Mouse (Mus musculus): ENCODE measurements at regions not wholly inside any gene's neighbourhood (a gene's known extent, or its start where the extent isn't known, plus 50 kb on each side); places are given as distances from the start of the nearest gene placed in this dataset.
"Not testable (repeated sequence)": the region's sequence is repeated elsewhere in the genome, so short reads cannot be mapped to it uniquely, and the experiment has no call there.

DNA sequence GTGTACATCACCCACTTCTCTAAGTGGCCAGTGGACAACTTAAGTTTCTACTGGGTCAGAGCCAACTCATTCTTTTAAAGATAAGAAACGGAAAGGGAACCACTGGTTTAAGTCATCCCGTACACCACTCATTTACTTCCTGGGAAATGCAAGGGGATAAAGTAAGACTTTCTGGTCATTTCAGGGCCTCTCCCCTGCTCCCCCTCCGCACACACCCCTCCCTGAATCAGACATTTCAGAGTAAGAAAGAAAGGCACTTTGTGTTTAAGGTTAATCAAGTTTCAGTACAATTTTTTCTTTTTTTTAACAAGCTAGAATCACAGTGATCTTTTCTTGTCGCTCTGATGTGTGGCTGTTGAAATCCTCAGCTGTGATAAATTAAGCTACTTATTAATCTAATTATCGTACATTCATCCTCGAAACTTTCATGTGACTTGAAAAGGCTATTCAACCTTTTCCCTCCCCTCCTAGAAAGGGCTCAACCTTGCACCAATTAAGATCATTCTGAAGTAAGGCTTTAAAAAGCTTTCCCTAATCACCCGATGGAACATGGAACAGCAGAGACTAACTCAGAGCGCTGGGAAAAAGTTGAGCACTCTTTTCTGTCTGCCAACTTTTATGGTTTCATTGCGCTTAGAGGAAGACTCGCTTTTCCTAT is 126.0 kb upstream of the Otx2 start:
- no peaks in the 10 kb centered on the region for H3K4me1 ChIP-seq
- H3K9ac ChIP-seq = no peak overlapping the region
- no peaks in the 10 kb centered on the region for H3K27me3 ChIP-seq (replicated peaks)
- ATAC-seq (ENCODE audit: insufficient read depth, low FRiP score, low read depth) = no peak
- WGBS = 64% methylated on average over 10 of the region's 10 CpGs
- no peaks in the 10 kb centered on the region for H3K9me3 ChIP-seq
- no peak overlapping the region for H3K4me3 ChIP-seq (replicated peaks)
- no peak overlapping the region for H3K4me2 ChIP-seq
- H3K27ac ChIP-seq = no peak overlapping the region
- H3K36me3 ChIP-seq = no peaks in the 10 kb centered on the region

DNA sequence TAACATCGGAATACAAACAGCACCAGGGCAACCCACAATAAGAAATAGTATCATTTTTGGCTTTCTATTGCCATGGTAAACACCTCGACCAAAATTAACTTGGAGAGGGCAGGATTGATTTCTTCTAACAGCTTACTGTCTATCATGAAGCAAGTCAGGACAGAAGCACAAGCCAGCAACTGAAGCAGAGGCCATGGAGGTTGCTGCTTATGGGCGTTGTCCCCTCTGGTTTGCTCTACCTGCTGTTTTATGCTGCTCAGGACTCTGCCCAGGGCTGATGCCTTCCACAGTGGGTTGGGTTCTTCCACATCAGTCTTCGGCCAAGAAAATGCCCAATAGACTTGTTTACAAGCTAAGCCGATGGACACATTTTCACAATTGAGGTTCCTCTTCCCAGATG is 117.9 kb upstream of the Otx2 start:
- Histone ChIP-seq H3K4me3 (replicated peaks) (no peak overlapping the region), H3K9me3 (no peaks in the 10 kb centered on the region), H3K9ac (no peak overlapping the region), H3K36me3 (no peaks in the 10 kb centered on the region), H3K27me3 (replicated peaks) (no peaks in the 10 kb centered on the region), H3K4me1 (no peaks in the 10 kb centered on the region), H3K4me2 (no peak overlapping the region), H3K27ac (no peak overlapping the region)
- ATAC-seq (ENCODE audit: insufficient read depth, low FRiP score, low read depth) = no peak
- 84% methylated on average over 5 of the region's 5 CpGs for WGBS

DNA sequence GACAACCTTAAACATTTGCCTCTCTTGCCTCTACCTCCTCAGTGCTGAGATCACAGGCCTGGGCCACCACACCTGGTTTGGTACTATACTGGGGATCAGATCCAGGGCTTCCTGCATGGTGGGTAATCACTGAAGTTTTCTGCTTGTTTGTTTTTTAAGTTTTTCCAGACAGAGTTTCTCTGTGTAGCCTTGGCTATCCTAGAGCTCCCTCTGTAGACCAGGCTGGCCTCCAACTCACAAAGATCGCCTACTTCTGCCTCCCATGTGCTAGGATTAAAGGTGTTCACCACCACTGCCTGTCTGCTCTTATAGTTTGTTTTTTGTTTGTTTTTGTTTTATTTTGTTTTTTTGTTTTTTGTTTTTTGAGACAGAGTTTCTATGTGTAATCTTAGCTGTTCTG is 105.7 kb upstream of the Otx2 start:
- Histone ChIP-seq H3K4me1 (no peaks in the 10 kb centered on the region), H3K27me3 (replicated peaks) (no peaks in the 10 kb centered on the region), H3K36me3 (no peaks in the 10 kb centered on the region), H3K27ac (no peak overlapping the region), H3K4me2 (no peak overlapping the region), H3K4me3 (replicated peaks) (no peak overlapping the region), H3K9me3 (no peaks in the 10 kb centered on the region), H3K9ac (no peak overlapping the region)
- no peak for ATAC-seq (ENCODE audit: insufficient read depth, low FRiP score, low read depth)
- WGBS = 84% methylated on average over 1 of the region's 1 CpGs

DNA sequence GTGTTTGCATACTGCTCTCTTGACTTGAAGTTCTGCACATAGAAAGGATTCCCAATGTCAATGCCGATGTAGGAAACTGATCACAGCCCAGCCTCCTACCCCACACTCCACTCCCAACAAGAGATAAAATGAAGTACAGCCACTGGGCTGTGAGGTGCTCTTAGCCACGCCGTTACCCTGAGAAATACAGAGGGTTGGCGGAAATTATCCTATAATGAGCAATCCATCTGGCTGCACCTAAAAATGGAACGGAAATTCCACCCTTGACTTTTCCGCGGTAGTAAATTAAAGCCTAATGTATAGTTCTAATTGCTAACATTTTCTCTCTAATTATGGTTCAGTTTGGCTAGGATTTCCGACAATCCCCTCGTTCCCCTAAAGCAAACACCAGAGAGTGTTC is 97.2 kb upstream of the Otx2 start:
- ATAC-seq (ENCODE audit: insufficient read depth, low FRiP score, low read depth) = no peak
- no peaks in the 10 kb centered on the region for H3K27me3 ChIP-seq (replicated peaks)
- no peak overlapping the region for H3K4me2 ChIP-seq
- H3K4me3 ChIP-seq (replicated peaks) = no peak overlapping the region
- no peak overlapping the region for H3K9ac ChIP-seq
- WGBS = 70% methylated on average over 9 of the region's 9 CpGs
- no peaks in the 10 kb centered on the region for H3K9me3 ChIP-seq
- H3K27ac ChIP-seq = no peak overlapping the region
- H3K36me3 ChIP-seq = no peaks in the 10 kb centered on the region
- no peaks in the 10 kb centered on the region for H3K4me1 ChIP-seq

DNA sequence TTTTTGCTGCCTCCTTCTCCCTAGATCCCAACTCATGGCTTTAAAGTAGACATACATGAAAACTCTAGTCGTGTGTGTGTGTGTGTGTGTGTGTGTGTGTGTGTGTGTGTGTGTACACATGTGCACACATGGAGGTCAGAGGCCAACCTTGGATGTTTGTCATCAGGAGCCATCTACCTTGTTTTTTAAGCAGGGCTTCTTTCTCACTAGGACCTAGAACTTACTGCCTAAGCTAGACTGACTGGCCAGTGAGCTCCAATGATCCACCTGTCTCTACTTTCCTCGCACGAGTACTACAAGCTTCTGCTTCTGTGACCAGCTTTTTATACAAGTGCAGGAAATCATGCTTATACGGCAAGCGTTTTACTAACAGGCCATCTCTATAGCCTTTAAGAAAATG is 89.1 kb upstream of the Otx2 start:
- H3K27me3 ChIP-seq (replicated peaks) = no peaks in the 10 kb centered on the region
- H3K9me3 ChIP-seq = no peaks in the 10 kb centered on the region
- ATAC-seq (ENCODE audit: insufficient read depth, low FRiP score, low read depth) = no peak
- no peak overlapping the region for H3K4me3 ChIP-seq (replicated peaks)
- H3K4me1 ChIP-seq = no peaks in the 10 kb centered on the region
- H3K36me3 ChIP-seq = no peaks in the 10 kb centered on the region
- 83% methylated on average over 5 of the region's 5 CpGs for WGBS
- no peak overlapping the region for H3K4me2 ChIP-seq
- no peak overlapping the region for H3K27ac ChIP-seq
- H3K9ac ChIP-seq = no peak overlapping the region

DNA sequence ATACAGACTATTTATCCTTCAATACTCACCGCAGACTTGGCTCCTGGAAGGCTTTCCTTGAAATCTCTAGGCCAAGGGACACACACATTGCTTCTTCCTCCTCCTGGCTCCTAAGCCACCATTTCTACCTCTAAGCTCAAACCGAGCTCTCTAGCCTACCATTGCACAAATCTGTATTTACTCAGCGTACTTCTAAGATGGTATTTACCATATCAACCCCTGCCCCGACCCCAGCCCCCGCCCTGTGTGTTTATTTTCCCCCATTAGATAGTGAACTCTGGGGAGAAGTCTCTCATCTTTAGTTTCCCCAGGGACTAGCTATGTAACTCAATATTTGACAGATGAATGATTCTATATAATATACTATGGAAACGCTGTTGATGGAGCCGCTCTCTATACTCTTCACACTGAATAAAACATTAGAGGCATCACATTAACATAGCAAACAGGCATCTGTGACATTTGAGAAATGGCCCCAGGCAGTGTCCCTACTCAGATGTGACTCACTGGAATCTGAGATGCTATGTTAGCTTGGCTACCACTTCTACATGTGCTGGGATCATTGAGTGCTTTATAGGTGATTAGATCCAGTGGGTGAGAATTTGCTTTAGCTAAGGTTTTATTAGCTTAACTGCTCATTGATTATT is 87.5 kb upstream of the Otx2 start:
- Histone ChIP-seq H3K27ac (no peak overlapping the region), H3K36me3 (no peaks in the 10 kb centered on the region), H3K9ac (no peak overlapping the region), H3K4me1 (no peaks in the 10 kb centered on the region), H3K4me3 (replicated peaks) (no peak overlapping the region), H3K9me3 (no peaks in the 10 kb centered on the region), H3K4me2 (no peak overlapping the region), H3K27me3 (replicated peaks) (no peaks in the 10 kb centered on the region)
- no peak for ATAC-seq (ENCODE audit: insufficient read depth, low FRiP score, low read depth)
- WGBS = 62% methylated on average over 7 of the region's 7 CpGs

DNA sequence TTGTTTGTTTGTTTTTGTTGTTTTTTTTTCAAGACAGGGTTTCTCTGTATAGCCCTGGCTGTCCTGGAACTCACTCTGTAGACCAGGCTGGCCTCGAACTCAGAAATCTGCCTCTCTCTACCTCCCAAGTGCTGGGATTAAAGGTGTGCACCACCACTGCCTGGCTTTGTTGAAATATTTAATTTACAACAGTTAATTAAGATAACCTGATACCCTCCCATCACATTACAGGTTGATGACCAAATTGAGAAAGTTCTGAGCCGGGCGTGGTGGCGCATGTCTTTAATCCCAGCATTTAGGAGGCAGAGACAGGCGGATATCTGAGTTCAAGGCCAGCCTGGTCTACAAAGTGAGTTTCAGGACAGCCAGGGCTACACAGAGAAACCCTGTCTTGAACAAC is 81.5 kb upstream of the Otx2 start:
- H3K4me2 ChIP-seq; H3K9ac ChIP-seq; ATAC-seq (ENCODE audit: insufficient read depth, low FRiP score, low read depth); H3K27ac ChIP-seq; H3K36me3 ChIP-seq; H3K9me3 ChIP-seq; H3K4me1 ChIP-seq; H3K4me3 ChIP-seq (replicated peaks): not testable (repeated sequence)
- H3K27me3 ChIP-seq (replicated peaks) = peaks cover 15% of the 10 kb centered on the region
- WGBS = 88% methylated on average over 5 of the region's 5 CpGs

DNA sequence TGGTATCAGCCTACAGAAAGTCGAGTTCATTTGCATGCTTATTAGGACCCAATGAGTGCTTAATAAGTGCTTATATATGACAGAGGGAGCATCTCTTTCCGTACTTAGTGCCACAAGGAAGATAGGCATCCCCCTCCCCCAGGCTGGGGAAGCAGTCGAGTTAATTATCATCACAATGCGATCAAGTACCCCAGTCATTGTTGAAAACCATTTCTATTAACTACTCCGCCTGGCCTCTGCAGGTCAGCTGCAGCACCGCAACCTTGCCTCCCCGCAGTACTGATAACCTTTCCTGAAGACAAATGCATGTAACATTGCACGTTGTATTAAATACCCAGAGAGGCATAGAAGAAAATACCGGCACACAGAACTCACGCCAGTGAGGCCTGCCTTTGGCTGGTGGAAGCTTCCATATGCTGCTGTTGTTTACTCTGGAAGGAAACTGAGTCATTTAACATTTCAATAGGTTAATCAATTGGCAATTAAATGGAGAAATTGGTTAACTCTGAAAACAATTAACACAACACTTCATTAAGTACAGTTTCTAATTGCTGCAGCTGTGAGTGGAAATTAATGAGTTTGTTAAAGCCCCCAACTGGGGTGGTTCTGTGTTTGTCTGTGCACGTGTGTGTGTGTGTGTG is 80.6 kb upstream of the Otx2 start:
- peaks cover 15% of the 10 kb centered on the region for H3K27me3 ChIP-seq (replicated peaks)
- no peak overlapping the region for H3K4me3 ChIP-seq (replicated peaks)
- no peak overlapping the region for H3K4me2 ChIP-seq
- 34% methylated on average over 11 of the region's 11 CpGs for WGBS
- no peaks in the 10 kb centered on the region for H3K9me3 ChIP-seq
- no peak for ATAC-seq (ENCODE audit: insufficient read depth, low FRiP score, low read depth)
- no peaks in the 10 kb centered on the region for H3K36me3 ChIP-seq
- H3K9ac ChIP-seq = no peak overlapping the region
- no peak overlapping the region for H3K27ac ChIP-seq
- H3K4me1 ChIP-seq = no peaks in the 10 kb centered on the region

DNA sequence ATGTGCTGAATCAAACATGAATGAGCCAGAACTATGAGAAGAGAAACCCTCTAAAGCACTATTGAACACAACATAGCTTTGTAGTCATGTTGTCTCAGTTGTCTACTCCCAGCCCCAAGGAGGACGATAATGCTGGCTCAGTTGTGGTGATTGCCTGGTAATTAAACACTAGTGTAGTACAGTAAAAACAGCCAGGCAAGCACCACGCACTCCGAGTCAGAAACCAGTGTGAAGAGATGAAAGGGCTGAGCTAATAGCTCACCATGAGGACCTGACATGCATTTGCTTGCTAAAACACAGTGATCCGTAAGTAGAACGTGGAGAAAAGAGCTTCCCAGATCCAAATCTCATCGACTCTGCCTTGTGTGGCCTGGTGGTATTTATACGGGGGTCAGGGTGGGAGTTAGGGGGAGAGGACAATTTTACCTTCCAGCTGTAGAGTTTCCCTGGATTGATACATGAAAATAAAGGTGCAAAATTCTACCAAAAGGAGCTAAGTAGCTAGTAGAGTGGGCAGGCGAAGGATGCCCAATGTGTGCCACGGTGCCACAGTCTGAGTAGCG is 80.0 kb upstream of the Otx2 start:
- no peak for ATAC-seq (ENCODE audit: insufficient read depth, low FRiP score, low read depth)
- Histone ChIP-seq H3K9me3 (no peaks in the 10 kb centered on the region), H3K27me3 (replicated peaks) (peaks cover 15% of the 10 kb centered on the region), H3K4me1 (no peaks in the 10 kb centered on the region), H3K27ac (no peak overlapping the region), H3K9ac (no peak overlapping the region), H3K4me2 (no peak overlapping the region), H3K36me3 (no peaks in the 10 kb centered on the region), H3K4me3 (replicated peaks) (no peak overlapping the region)
- 43% methylated on average over 10 of the region's 10 CpGs for WGBS

DNA sequence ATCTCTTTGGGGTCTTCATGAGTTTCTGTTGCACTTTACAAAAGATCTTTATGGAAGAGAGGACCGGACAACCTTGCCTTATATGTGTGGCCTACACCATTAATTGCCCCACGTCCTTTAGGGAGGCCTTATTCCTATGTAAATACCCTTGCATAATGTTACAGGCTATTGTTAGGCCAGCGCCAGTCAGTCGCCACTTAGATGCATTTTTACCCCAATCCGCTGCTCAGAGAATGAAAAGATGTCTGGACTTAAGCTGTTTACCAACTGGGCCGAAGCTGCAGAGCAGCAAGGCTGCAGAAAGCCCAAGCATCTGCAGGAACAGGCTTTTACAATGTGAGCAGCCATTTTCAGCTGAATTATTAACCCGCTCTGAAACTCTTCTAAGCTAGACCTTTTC is 79.5 kb upstream of the Otx2 start:
- 63% methylated on average over 7 of the region's 7 CpGs for WGBS
- no peaks in the 10 kb centered on the region for H3K4me1 ChIP-seq
- H3K27ac ChIP-seq = no peak overlapping the region
- H3K9ac ChIP-seq = no peak overlapping the region
- no peak overlapping the region for H3K4me2 ChIP-seq
- peaks cover 15% of the 10 kb centered on the region for H3K27me3 ChIP-seq (replicated peaks)
- no peak overlapping the region for H3K4me3 ChIP-seq (replicated peaks)
- H3K9me3 ChIP-seq = no peaks in the 10 kb centered on the region
- no peaks in the 10 kb centered on the region for H3K36me3 ChIP-seq
- no peak for ATAC-seq (ENCODE audit: insufficient read depth, low FRiP score, low read depth)

DNA sequence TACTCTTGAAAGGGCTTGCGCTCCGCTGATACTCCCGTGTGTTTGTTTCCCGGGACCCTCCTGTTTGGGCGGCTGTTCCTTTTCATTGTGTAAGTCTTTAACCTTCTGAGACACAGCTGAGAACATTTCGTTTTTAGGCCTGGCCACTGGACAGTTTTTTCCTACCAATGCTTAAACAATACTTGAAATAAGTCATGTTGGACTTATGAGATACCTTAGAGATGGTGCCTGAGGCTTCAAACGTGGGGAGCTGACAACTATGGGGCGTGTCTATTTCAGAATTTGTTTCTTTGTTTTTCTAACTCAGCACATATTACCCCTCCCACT is 78.9 kb upstream of the Otx2 start:
- Histone ChIP-seq H3K27ac (no peak overlapping the region), H3K9ac (no peak overlapping the region), H3K4me3 (replicated peaks) (no peak overlapping the region), H3K4me1 (no peaks in the 10 kb centered on the region), H3K4me2 (peak overlapping the region; percentile 33; the same call in 1 of the 2 replicates), H3K9me3 (no peaks in the 10 kb centered on the region), H3K36me3 (no peaks in the 10 kb centered on the region), H3K27me3 (replicated peaks) (peaks cover 15% of the 10 kb centered on the region)
- WGBS = 35% methylated on average over 8 of the region's 8 CpGs
- no peak for ATAC-seq (ENCODE audit: insufficient read depth, low FRiP score, low read depth)

DNA sequence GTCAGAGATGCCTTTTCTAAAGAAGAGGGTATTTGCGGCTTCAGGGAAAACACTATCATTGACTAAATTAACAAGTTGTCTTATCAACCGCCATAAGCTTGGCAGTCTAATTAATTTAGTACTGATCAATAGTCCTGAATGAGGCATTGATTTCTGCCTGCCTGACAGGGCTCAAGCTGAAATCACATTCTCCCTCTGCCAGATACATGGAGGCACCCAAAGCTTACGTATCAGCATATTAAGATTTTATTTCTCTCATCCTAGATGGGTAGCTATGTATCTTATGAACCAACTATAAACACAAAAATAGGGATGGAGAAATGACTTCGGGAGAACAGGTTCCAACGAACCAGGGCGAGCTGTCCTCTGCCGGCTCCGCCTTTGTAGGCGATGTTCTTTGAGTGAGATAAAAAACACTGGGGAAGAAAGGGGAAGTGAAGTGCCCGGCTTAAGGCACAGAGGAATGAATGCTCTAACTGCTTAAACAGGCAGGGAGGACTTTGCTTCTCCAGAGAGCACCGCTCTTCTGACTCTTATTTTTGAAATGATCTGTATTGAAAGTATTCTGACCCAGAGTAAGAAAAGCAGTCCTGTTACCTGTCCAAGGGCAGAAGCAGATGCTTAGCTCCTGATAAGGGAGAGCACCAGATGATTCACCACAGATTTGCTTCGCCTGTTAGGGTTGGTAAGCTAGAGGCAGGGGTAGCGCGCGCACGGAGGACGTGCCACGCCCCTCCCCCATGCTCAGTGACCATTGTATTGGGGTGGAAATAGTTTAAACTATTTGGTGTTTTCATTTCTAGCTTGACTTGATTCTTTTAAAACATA is 78.3 kb upstream of the Otx2 start:
- no peak for ATAC-seq (ENCODE audit: insufficient read depth, low FRiP score, low read depth)
- peaks cover 15% of the 10 kb centered on the region for H3K27me3 ChIP-seq (replicated peaks)
- H3K9ac ChIP-seq = no peak overlapping the region
- H3K27ac ChIP-seq = no peak overlapping the region
- H3K4me3 ChIP-seq (replicated peaks) = 0 out of 2 replicates have a peak overlapping the region, but pooled peaks have one; percentile 0
- whole genome bisulfite sequencing = 17% methylated on average over 18 of the region's 18 CpGs
- no peaks in the 10 kb centered on the region for H3K9me3 ChIP-seq
- H3K4me2 ChIP-seq = peak overlapping the region; percentile 33; the same call in 1 of the 2 replicates
- H3K4me1 ChIP-seq = no peaks in the 10 kb centered on the region
- H3K36me3 ChIP-seq = no peaks in the 10 kb centered on the region
